Mouse (Mus musculus): ENCODE measurements around the gene Tymp. TPM values are rescaled to one million over a fixed set of nuclear protein-coding genes. Genes with fewer than 3 reads are reported as not detected.

The Tymp gene
- polyA plus RNA-seq (2011; ENCODE audit: insufficient read depth, insufficient read length, low read depth, missing spikeins), result not detected in 2 replicates

DNA sequence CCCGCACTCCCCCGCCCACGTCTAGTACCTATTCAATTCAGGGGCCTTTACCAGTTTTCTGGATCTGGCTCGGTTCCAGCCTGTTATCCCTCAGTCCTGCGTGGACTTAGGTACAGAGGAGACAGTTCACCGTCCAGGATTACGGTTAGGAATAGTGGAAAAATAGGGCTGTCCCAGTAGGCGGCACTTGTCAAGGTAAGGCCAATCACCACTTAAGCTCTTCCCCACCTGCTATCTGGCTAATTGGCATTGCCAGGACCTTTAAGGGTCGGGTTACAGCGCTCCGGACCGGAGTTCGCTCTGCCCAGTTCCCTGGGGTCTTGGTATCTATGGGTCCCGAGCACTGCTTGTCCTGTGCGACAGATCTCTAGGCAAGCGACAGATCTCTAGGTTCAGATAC lies at the start of gene Tymp:
Tymp (minus strand) TSS at position 83 of the 400 bp plus-strand sequence.
- no peak within 1 kb of the TSS for H3K27ac ChIP-seq (ENCODE audit: insufficient read depth, low read length)
- 0 out of 2 replicates have a peak within 1 kb of the TSS, but pooled peaks have one; percentile 6 for H3K4me3 ChIP-seq (ENCODE audit: low read depth, low read length)
- no peaks in the 10 kb centered on the region for H3K27me3 ChIP-seq (ENCODE audit: control insufficient read depth, insufficient read depth, low read length, poor library complexity, severe bottlenecking)
- H3K36me3 ChIP-seq (ENCODE audit: control insufficient read depth, insufficient read depth, low read length, poor library complexity, severe bottlenecking), result peaks cover 7% of the 10 kb centered on the region
- no peak for TF ChIP-seq POLR2A (IDR thresholded peaks at IDR 0.05; ENCODE audit: insufficient read depth, low read length)
- TF ChIP-seq CTCF (IDR thresholded peaks at IDR 0.05; ENCODE audit: low read depth, low read length), result no peak
- no peak for TF ChIP-seq EP300 (IDR thresholded peaks at IDR 0.05; ENCODE audit: insufficient read depth, low read depth, low read length)
- H3K4me1 ChIP-seq (ENCODE audit: control insufficient read depth, insufficient read depth, low read length), result no peaks in the 10 kb centered on the region
- H3K9me3 ChIP-seq (replicated peaks; ENCODE audit: control insufficient read depth, insufficient read depth, low read length, poor library complexity, severe bottlenecking), result no peaks in the 10 kb centered on the region
- H3K9ac ChIP-seq (ENCODE audit: low read depth, poor library complexity, severe bottlenecking), result no peak within 1 kb of the TSS

DNA sequence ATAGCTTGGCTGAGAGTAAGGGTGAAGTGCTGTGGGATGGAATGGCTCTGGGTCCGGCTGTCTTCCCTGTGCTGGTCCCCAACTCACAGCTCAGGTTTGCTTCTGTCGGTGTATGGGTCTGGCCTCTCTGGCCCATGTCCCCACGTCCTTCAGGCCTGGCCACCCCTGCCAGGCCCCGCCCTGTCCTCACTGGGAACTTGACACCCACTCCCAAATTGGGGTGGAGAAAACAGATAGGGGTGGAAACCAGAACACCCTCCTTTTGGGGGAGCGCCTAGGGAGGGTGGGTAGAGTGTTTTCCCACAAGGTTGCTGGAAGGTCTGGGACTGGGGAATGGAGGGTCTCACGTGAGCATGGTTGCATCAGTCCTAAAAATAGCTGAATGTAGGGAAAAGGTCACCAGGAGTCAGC lies 48.9 kb upstream of the Tymp start, which contains the start of gene Cpt1b:
Cpt1b (minus strand) TSS at position 153 of the 411 bp plus-strand sequence.
- H3K4me1 ChIP-seq (ENCODE audit: control insufficient read depth, insufficient read depth, low read length), result peaks cover 2% of the 10 kb centered on the region
- H3K27ac ChIP-seq (ENCODE audit: insufficient read depth, low read length), result peak within 1 kb of the TSS; percentile 33
- no peak for TF ChIP-seq POLR2A (IDR thresholded peaks at IDR 0.05; ENCODE audit: insufficient read depth, low read length)
- TF ChIP-seq EP300 (IDR thresholded peaks at IDR 0.05; ENCODE audit: insufficient read depth, low read depth, low read length), result 0 out of 2 replicates have a peak, but pooled peaks have one; percentile 31
- peak within 1 kb of the TSS; percentile 41 for H3K9ac ChIP-seq (ENCODE audit: low read depth, poor library complexity, severe bottlenecking)
- H3K36me3 ChIP-seq (ENCODE audit: control insufficient read depth, insufficient read depth, low read length, poor library complexity, severe bottlenecking), result peaks cover 8% of the 10 kb centered on the region
- H3K9me3 ChIP-seq (replicated peaks; ENCODE audit: control insufficient read depth, insufficient read depth, low read length, poor library complexity, severe bottlenecking), result no peaks in the 10 kb centered on the region
- H3K27me3 ChIP-seq (ENCODE audit: control insufficient read depth, insufficient read depth, low read length, poor library complexity, severe bottlenecking), result no peaks in the 10 kb centered on the region
- peak within 1 kb of the TSS; percentile 32 for H3K4me3 ChIP-seq (ENCODE audit: low read depth, low read length)

GRCm38 (mm10) chr15:89424621-89425020 lies 47.8 kb upstream of the Tymp start:
- H3K4me1 ChIP-seq (ENCODE audit: control insufficient read depth, insufficient read depth, low read length), result peaks cover 2% of the 10 kb centered on the region
- H3K9me3 ChIP-seq (replicated peaks; ENCODE audit: control insufficient read depth, insufficient read depth, low read length, poor library complexity, severe bottlenecking), result no peaks in the 10 kb centered on the region
- peaks cover 8% of the 10 kb centered on the region for H3K36me3 ChIP-seq (ENCODE audit: control insufficient read depth, insufficient read depth, low read length, poor library complexity, severe bottlenecking)
- no peak overlapping the region for H3K9ac ChIP-seq (ENCODE audit: low read depth, poor library complexity, severe bottlenecking)
- no peak for TF ChIP-seq EP300 (IDR thresholded peaks at IDR 0.05; ENCODE audit: insufficient read depth, low read depth, low read length)
- TF ChIP-seq CTCF (IDR thresholded peaks at IDR 0.05; ENCODE audit: low read depth, low read length), result no peak
- TF ChIP-seq POLR2A (IDR thresholded peaks at IDR 0.05; ENCODE audit: insufficient read depth, low read length), result no peak
- H3K4me3 ChIP-seq (ENCODE audit: low read depth, low read length), result no peak overlapping the region
- peak overlapping the region; percentile 30; the same call in 1 of the 2 replicates for H3K27ac ChIP-seq (ENCODE audit: insufficient read depth, low read length)
- no peaks in the 10 kb centered on the region for H3K27me3 ChIP-seq (ENCODE audit: control insufficient read depth, insufficient read depth, low read length, poor library complexity, severe bottlenecking)

- H3K36me3 ChIP-seq (ENCODE audit: control insufficient read depth, insufficient read depth, low read length, poor library complexity, severe bottlenecking), result peaks cover 3% of the 10 kb centered on the region; the same call in 1 of the 2 replicates
- H3K4me3 ChIP-seq (ENCODE audit: low read depth, low read length), result no peak overlapping the region
- no peaks in the 10 kb centered on the region for H3K9me3 ChIP-seq (replicated peaks; ENCODE audit: control insufficient read depth, insufficient read depth, low read length, poor library complexity, severe bottlenecking)
- H3K27ac ChIP-seq (ENCODE audit: insufficient read depth, low read length), result no peak overlapping the region
- H3K27me3 ChIP-seq (ENCODE audit: control insufficient read depth, insufficient read depth, low read length, poor library complexity, severe bottlenecking), result no peaks in the 10 kb centered on the region
- peaks cover 2% of the 10 kb centered on the region for H3K4me1 ChIP-seq (ENCODE audit: control insufficient read depth, insufficient read depth, low read length)
- no peak overlapping the region for H3K9ac ChIP-seq (ENCODE audit: low read depth, poor library complexity, severe bottlenecking)
- TF ChIP-seq CTCF (IDR thresholded peaks at IDR 0.05; ENCODE audit: low read depth, low read length) (no peak), EP300 (IDR thresholded peaks at IDR 0.05; ENCODE audit: insufficient read depth, low read depth, low read length) (no peak), POLR2A (IDR thresholded peaks at IDR 0.05; ENCODE audit: insufficient read depth, low read length) (no peak)
Measured at GRCm38 (mm10) chr15:89421938-89422337, 45.1 kb upstream of the Tymp start.

- Histone ChIP-seq H3K4me3 (ENCODE audit: low read depth, low read length) (no peak overlapping the region), H3K9me3 (replicated peaks; ENCODE audit: control insufficient read depth, insufficient read depth, low read length, poor library complexity, severe bottlenecking) (no peaks in the 10 kb centered on the region), H3K36me3 (ENCODE audit: control insufficient read depth, insufficient read depth, low read length, poor library complexity, severe bottlenecking) (no peaks in the 10 kb centered on the region), H3K4me1 (ENCODE audit: control insufficient read depth, insufficient read depth, low read length) (no peaks in the 10 kb centered on the region), H3K27me3 (ENCODE audit: control insufficient read depth, insufficient read depth, low read length, poor library complexity, severe bottlenecking) (no peaks in the 10 kb centered on the region), H3K9ac (ENCODE audit: low read depth, poor library complexity, severe bottlenecking) (no peak overlapping the region), H3K27ac (ENCODE audit: insufficient read depth, low read length) (no peak overlapping the region)
- TF ChIP-seq EP300 (IDR thresholded peaks at IDR 0.05; ENCODE audit: insufficient read depth, low read depth, low read length), result no peak
- TF ChIP-seq CTCF (IDR thresholded peaks at IDR 0.05; ENCODE audit: low read depth, low read length), result no peak
- no peak for TF ChIP-seq POLR2A (IDR thresholded peaks at IDR 0.05; ENCODE audit: insufficient read depth, low read length)
Measured at GRCm38 (mm10) chr15:89415282-89415681, 38.4 kb upstream of the Tymp start.

- Histone ChIP-seq H3K9me3 (replicated peaks; ENCODE audit: control insufficient read depth, insufficient read depth, low read length, poor library complexity, severe bottlenecking) (no peaks in the 10 kb centered on the region), H3K27me3 (ENCODE audit: control insufficient read depth, insufficient read depth, low read length, poor library complexity, severe bottlenecking) (no peaks in the 10 kb centered on the region), H3K4me1 (ENCODE audit: control insufficient read depth, insufficient read depth, low read length) (no peaks in the 10 kb centered on the region), H3K27ac (ENCODE audit: insufficient read depth, low read length) (no peak within 1 kb of the TSS), H3K9ac (ENCODE audit: low read depth, poor library complexity, severe bottlenecking) (no peak within 1 kb of the TSS), H3K36me3 (ENCODE audit: control insufficient read depth, insufficient read depth, low read length, poor library complexity, severe bottlenecking) (no peaks in the 10 kb centered on the region), H3K4me3 (ENCODE audit: low read depth, low read length) (no peak within 1 kb of the TSS)
- TF ChIP-seq EP300 (IDR thresholded peaks at IDR 0.05; ENCODE audit: insufficient read depth, low read depth, low read length) (no peak), CTCF (IDR thresholded peaks at IDR 0.05; ENCODE audit: low read depth, low read length) (no peak), POLR2A (IDR thresholded peaks at IDR 0.05; ENCODE audit: insufficient read depth, low read length) (no peak)
Measured at GRCm38 (mm10) chr15:89410118-89410517, 33.3 kb upstream of the Tymp start, which contains the start of gene Syce3. Syce3 (minus strand) TSS chr15:89410503.

Data from ES-Bruce4 (cell line).